Mouse (Mus musculus) gastrocnemius, adult 8-10 months (tissue): ENCODE results near the gene Crocc2. TPM values are rescaled to one million over a fixed set of nuclear protein-coding genes. Genes with fewer than 3 reads are reported as not detected.
"Not testable (repeated sequence)": the region's sequence is repeated elsewhere in the genome, so short reads cannot be mapped to it uniquely, and the experiment has no call there.

Source experiments
- DNase-seq, 2 experiments: peaks; one replicate each; pipeline ENCODE4 v3.0.0; 2022; ENCODE audit warnings: low spot score in 2 of 2
- total RNA-seq, 4 experiments: library from RNA; stranded (reverse); gene quantifications; 2 replicates each; pipeline ENCODE4 v1.2.4; 2022

Gene Crocc2
- total RNA-seq, 4 experiments from 2014 or later = not detected

GRCm38 (mm10) chr1:93161921-93162320 lies 6.6 kb upstream of the Crocc2 start:
- no peak for DNase-seq

DNA sequence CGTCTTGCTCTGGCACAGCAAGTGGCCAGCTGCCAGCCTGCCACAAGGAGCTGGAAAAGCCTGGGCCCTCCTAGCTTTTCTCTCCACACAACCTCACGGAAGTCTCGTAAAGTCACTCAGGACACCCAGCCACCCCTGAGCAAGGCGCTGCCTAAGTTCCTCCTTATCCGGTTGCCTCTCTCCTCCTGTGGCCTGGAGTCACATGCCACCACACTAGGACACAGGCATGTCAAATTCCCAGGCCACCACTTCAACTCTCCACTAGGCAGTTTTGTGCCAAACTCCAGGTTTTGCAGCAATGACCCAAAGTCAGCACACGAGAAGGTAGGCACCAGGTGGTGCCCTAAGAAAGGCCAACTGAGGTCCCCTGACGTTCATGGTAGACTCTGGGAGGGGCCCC lies 5.9 kb upstream of the Crocc2 start:
- no peak for DNase-seq

- no peak for DNase-seq
Measured at GRCm38 (mm10) chr1:93165447-93165846, 3.1 kb upstream of the Crocc2 start.

- DNase-seq = no peak
Measured at GRCm38 (mm10) chr1:93166346-93167079, 2.0 kb upstream of the Crocc2 start.

- no peak for DNase-seq
Measured at GRCm38 (mm10) chr1:93173665-93174064, 5.1 kb downstream of the Crocc2 start.

DNA sequence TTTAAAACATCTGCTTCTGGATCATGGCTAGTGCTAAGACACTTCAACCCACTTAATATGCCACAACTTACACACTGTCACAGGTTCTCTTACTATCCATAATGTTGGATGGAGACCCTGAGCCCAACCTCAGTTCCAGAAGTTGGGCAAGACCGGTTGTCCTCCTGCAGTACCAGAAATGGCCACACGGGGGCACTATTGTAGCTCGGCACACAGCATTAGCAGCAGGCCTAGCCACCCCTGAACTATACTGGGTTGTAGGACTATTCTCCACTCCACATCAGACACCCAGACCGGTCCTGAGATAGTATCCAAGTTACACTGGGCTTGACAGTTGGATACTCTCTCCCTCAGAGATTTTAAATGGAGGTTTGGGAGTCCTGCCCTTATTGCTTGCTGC lies 5.9 kb downstream of the Crocc2 start:
- peak; percentile 59 to 68 for DNase-seq

DNA sequence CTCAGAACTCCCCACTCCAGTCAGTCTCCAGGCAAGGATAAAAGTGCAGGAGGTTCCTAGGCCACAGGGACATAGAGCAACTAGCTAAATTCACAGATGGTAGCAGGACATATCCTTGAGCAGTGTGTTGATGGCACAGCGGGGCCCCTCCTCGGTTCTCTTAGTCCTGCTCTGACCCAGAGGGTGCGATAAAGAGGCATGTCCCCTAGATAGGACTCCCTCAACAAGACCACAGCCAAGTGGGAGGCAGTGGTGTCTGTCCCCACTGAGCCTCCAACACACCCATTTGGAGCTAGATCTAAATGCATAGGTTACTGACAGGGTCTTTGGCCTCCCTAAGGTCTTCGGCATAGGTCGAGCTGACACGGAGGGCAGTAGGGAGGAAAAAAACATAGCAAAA lies 7.3 kb downstream of the Crocc2 start:
- no peak for DNase-seq

DNA sequence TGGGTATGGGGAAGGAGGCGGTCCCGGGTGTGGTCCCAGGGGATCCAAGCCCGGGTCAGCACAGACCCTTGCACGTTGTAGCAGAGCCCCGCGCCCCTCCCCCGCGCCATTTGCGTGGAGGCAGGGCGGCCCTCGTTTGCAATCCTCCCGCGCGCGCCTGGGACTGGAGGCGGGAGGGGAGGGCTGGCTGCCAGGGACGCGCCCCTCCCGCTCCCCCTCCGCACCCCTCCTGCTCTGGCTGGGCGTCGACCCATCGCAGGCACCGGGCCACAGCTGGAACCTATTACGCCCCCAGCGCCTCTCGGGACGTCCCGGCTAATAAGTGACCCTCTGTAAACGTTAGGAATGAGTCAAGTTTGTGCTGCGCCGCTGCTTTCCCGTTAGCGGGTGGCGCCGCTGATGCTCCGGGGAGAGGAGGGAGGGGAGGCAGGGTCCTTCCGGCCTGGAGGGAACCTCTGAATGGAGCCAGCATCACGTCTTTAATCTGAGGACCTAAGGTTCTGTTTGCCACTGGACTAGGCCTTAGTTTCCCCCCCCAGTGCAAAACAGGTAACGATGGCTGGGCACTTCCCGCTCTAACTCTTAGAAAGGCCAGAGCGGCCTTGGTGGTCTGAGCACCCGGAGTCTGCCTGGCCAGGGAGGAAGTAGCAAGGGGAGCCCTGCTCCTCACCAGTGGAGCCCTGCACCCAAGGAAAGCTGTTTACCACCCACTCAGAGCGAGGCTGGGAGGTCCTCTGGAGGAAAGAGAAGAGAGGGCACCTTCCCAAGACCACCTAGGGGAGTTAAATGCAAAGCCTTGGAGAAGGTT lies 8.2 kb downstream of the Crocc2 start:
- DNase-seq = peak; percentile 55 to 65

DNA sequence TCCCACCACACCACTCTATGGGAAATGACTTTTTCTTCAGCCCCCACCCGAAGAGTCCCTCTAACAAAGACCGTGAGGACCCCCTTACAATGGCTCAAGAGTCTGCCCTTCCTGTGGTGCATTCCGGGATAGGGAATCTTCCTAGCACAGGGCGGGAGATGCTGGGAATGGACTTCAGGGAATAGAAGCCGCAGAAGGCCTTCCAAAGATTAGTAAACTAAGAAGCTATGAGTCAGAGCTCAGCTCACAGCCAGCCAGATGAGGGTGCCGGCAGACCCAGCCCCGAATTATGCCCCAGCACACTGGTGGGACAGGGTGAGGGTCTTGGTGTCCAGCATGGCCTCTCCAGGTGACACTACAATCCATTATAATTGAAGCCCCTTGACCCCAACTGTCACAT lies 13.8 kb downstream of the Crocc2 start:
- no peak for DNase-seq

DNA sequence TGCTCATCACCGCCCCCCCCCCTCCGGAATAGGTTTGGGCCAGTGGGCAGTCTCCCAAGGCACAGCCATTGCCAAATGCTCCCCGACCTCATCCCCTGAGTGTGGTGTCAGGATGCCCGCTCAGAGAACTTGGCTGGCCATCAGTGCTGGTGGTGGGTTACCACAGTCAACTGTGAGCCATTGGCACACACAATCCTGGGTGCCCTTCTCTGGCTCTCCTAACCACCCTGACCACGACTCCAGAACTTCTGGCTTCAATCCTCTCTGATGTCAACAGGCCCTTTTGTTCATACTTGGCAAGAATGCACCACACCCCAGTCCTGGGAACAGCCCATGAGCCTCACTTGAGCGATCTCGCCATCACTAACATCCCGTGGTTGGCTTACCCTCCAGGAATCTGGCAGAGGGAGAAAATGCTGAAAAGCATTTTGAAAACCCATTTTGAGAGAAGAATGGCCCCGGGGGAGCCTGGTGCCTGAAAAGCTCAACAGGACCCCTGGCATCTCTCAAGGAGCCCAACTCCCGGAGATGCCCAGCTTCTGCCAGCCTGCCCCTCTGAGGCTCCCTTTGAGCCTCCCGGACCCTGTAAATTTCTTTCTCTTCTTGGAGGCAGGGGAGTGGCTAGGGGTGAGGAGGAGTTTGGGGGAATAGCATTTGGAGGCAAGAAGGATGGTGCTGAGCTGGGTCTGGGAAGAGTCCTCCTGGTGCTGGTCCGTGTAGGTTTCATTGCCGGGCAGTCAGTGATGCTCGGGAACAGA lies 15.7 kb downstream of the Crocc2 start:
- DNase-seq = peak in 1 of 2 experiments; percentile 11

DNA sequence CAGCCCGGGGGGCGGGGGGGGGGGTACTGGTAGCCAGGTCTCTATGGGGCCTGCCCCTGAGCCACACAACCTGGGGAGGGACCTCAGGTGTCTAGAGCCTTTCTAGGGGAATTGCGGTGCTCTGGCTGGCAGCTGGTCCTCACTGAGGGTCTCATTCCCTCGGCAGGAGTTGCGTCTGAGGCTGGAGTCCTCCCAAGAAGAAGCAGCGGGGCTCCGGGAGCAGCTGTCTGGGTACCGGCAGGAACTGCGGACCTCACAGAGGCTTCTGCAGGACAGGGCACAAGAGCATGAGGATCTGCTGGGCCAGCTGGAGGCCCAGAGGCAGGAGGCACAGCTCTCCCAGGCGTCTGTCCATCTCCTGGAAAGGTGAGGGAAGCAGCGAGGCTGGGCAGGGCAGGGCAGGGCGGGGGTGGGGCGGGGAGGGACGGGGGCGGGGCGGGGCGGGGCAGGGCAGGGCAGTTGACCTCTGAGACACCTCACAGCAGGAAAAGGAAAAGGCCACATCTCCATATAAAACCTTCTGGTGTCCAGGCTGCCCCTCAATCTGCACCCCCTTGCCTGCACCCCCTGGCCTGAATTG lies 22.3 kb downstream of the Crocc2 start:
- DNase-seq = no peak

DNA sequence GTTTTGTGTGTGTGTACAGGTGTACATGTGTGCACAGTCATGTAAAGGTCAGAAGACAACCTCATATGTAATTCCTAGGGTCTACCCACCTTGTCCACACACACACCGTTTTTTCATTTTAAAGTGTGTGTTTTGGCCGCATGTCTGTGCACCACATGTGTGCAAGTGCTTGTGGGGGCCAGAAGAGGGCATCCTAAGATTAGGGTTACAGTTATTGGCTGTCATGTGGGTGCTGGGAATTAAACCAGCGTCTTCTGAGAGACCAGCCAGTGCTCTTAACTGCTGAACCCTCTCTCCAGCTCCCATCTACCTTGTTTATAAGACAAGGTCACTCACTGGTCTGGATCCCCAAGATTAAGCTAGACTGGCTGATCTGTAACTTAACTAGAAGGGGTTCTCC lies 26.4 kb downstream of the Crocc2 start:
- no peak for DNase-seq

DNA sequence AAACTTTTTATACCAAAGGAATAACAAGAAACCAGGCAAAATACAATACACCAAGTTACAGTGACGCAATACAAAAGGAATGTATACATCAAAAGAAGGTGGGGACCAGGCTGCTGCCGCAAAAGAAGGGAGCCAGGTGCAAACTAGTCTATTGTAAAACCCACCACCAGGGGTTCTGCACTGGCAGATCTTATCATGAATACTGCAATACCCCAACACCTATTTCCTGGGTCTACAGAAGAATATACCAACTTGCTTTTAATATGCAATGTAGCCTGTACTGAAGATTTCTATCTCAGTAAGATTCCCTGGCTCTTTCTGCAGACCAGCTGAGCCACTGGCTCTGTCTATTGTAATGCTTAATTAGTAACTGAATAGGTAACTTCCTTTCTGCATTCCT lies 28.9 kb downstream of the Crocc2 start:
- not testable (repeated sequence) for DNase-seq

GRCm38 (mm10) chr1:93197916-93198315 lies 29.4 kb downstream of the Crocc2 start:
- no peak for DNase-seq

- DNase-seq = no peak
Measured at GRCm38 (mm10) chr1:93206277-93206970, 37.9 kb downstream of the Crocc2 start.

DNA sequence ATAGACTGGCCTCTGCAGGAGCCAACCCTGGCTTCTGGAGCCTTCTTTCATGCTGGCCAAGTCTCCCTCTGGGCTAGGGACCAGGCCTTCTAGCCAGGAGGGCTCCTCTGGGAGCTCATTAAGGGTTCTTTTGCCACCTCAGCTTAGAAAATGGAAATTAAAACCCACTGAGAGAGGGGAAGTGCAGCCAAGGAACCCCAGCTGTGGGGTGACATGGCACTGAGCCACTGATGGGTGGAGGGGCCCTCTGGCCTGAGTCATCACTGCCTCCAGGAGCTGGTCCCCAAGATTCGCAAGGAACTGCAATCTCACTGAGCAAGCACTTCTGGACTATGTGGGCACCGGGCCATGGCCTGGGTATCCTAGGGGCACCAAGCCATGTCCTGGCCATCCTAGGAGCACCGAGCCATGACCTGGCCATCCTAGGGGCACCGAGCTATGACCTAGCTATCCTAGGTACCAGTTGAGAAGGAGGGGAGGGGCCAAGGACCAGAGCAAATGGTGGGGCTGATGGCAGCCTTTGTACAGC lies 39.1 kb downstream of the Crocc2 start:
- no peak for DNase-seq

GRCm38 (mm10) chr1:93210213-93210641 lies 41.7 kb downstream of the Crocc2 start:
- DNase-seq = peak; percentile 23 to 41

GRCm38 (mm10) chr1:93211019-93211418 lies 42.5 kb downstream of the Crocc2 start:
- DNase-seq = no peak

DNA sequence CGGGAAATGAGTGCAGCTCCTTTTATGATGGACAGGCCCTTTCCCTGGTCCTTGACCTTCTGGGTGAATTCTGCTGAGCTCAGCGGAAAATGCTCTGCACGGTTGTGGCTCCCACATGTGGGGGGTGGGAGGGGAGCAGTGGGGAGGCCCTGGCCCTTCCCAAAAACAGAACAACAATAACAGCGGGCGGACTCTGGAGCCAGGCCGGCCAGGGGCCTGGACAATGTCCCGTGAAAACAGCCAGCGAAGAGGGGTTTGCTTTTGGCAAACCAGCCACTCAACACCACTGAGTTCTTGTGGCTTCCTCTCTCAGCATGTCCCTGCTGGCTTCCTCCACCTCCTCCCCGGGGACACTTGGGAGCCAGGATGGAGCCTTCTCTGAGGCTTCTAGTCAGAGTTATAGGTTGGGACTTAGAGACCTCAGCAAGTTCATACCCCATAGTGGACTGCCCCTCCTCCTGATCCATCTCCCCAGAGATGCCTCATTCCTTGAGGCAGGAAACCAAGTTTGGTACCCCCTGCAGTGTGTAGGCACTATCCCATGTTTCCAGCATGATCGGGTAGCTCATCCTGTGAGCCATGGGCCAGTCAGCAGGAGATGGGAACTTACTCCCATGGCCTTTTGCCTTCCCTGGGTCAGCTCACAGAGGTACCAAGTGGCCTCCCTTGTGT lies 43.2 kb downstream of the Crocc2 start:
- DNase-seq = peak; percentile 19 to 39

DNA sequence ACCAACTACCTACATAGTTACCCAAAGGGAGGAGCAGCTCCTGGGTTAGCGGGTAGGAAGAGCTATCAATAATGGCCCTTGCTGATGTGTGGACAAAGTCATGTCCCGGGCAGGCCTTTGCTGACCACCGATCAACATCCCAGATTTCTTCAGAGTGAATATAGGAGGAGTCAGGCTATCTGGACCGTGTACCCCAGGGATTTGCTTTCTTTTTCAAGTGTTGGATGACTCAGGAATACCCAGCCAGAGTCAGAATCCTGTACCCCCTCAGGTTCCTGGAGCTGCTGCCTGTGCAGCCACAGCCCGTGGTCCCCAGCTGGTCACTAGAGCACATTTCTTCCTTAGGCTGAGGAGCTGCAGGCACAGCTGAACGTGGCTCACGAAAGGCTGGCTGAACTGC lies 43.9 kb downstream of the Crocc2 start:
- DNase-seq = no peak
